Mouse (Mus musculus) embryonic facial prominence, embryonic 13.5 days (tissue): ENCODE results near the gene Apobec1. TPM values are rescaled to one million over a fixed set of nuclear protein-coding genes. Genes with fewer than 3 reads are reported as not detected.

Source experiments
- ATAC-seq: fragments of 200-750 bp; cut with Nextera tagmentation; 2 replicates; pipeline ENCODE4 v1.8.0; 2017; ENCODE audit warnings: low read depth; ENCODE audit not compliant: insufficient number of reproducible peaks, insufficient read depth, low FRiP score, low TSS enrichment
- H3K27ac ChIP-seq: fragments of 300-500 bp; sonication (generic); 2 replicates; pipeline ENCODE4 v1.5.1; 2015; ENCODE audit warnings: moderate library complexity, mild to moderate bottlenecking, inconsistent platforms
- H3K27me3 ChIP-seq: fragments of 300-500 bp; sonication (generic); 2 replicates; pipeline ENCODE4 v1.6.1; 2015; ENCODE audit warnings: mild to moderate bottlenecking, inconsistent platforms
- H3K36me3 ChIP-seq: fragments of 300-500 bp; sonication (generic); 2 replicates; pipeline ENCODE4 v1.6.1; 2015; ENCODE audit warnings: mild to moderate bottlenecking, inconsistent platforms
- H3K4me1 ChIP-seq: fragments of 300-500 bp; sonication (generic); 2 replicates; pipeline ENCODE4 v1.6.1; 2015; ENCODE audit warnings: inconsistent platforms
- H3K4me2 ChIP-seq: fragments of 300-500 bp; sonication (generic); 2 replicates; pipeline ENCODE4 v1.6.1; 2015; ENCODE audit warnings: moderate library complexity, mild to moderate bottlenecking, inconsistent platforms
- H3K4me3 ChIP-seq: fragments of 300-500 bp; sonication (generic); 2 replicates; pipeline ENCODE4 v1.5.1; 2015; ENCODE audit warnings: mild to moderate bottlenecking, inconsistent platforms
- H3K9ac ChIP-seq: fragments of 300-500 bp; sonication (generic); 2 replicates; pipeline ENCODE4 v1.6.1; 2015; ENCODE audit warnings: mild to moderate bottlenecking, inconsistent platforms
- H3K9me3 ChIP-seq: fragments of 300-500 bp; sonication (generic); 2 replicates; pipeline ENCODE4 v1.6.1; 2016; ENCODE audit warnings: inconsistent platforms
- WGBS: fragments of 180-500 bp; shearing (Covaris S2); methylation state at CpG from one replicate; pipeline ENCODE4 v1.1.7; 2015; ENCODE audit warnings: mixed read lengths; 5-methylcytosine and 5-hydroxymethylcytosine counted together
- polyA plus RNA-seq: library from polyadenylated mRNA; unstranded; fragments of >200 nt; fragmentation: Nextera tagmentation; extraction: Ambion mirVana; gene quantifications from 2 replicates; pipeline ENCODE4 v1.2.1, GENCODE M21; 2015

The Apobec1 gene
- polyA plus RNA-seq, 1 experiment from 2014 or later: 2.5 TPM

DNA sequence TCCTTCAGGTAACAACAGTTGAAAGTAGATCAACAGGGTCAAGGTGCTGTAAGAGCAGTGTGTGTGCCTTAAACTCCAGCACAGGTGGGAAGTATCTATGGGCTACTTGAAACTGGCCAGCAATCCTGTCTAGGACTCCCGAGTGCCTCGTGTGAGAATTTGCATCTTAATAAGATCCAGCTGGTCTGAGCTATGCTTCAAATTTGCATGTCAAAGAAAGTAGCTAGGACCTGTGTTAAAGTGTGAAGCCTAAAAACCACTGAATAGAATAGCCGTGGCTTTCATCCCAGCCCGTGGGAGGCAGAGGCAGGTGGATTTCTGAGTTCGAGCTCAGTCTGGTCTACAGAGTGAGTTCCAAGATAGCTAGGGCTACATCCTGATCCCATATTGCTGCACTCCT is 22.2 kb upstream of the Apobec1 start:
- no peak for ATAC-seq

DNA sequence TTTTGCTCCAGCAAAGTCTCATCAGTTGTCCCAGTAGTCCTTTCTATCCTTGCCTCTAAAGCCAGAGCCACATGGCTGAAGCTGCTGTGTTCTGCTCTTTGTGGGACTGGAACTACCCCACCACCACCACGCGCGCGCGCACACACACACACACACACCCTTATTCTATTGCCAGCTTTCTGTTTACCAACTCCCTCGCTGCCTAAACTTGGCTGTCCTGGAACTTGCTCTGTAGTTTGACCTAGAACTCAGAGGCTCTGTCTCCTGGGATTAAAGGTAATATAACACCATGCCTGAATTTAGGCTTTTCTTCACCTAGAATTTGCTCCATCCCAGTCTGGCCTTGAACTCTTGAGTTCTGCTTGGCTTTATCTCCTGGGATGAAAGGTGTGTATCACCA is 18.8 kb upstream of the Apobec1 start:
- no peak for ATAC-seq
- Histone ChIP-seq H3K9ac (no peak overlapping the region), H3K4me3 (no peak overlapping the region), H3K9me3 (no peaks in the 10 kb centered on the region), H3K27me3 (no peaks in the 10 kb centered on the region), H3K4me2 (no peak overlapping the region), H3K36me3 (no peaks in the 10 kb centered on the region), H3K27ac (no peak overlapping the region), H3K4me1 (no peaks in the 10 kb centered on the region)
- WGBS: 88% methylated on average over 6 of the region's 6 CpGs

More for the DNA sequence above, 22.2 kb upstream of the Apobec1 start:
- Histone ChIP-seq H3K36me3 (no peaks in the 10 kb centered on the region), H3K9me3 (no peaks in the 10 kb centered on the region), H3K27ac (no peak overlapping the region), H3K9ac (no peak overlapping the region), H3K4me1 (no peaks in the 10 kb centered on the region), H3K4me2 (no peak overlapping the region), H3K4me3 (no peak overlapping the region), H3K27me3 (peaks cover 9% of the 10 kb centered on the region; the same call in 1 of the 2 replicates)
- 60% methylated on average over 5 of the region's 5 CpGs for WGBS

DNA sequence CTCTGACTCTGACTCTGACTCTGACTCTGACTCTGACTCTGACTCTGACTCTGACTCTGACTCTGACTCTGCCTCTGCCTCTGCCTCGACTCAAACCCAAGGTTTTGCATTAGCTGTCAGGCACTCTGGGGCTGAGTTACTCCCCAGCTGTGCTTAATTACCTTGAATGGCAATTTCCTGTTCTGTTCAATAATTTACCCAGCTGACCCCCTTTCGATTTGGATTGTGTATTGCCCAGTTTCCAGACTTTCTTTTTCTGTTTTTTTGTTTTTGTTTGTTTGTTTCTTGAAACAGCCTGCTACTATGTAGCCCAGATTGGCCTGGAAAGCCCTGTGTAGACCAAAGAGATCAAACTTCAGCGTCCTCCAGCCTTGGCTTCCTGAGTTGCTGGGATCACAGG is 13.8 kb upstream of the Apobec1 start:
- WGBS: 47% methylated on average over 3 of the region's 3 CpGs
- Histone ChIP-seq H3K4me3 (no peak overlapping the region), H3K27ac (no peak overlapping the region), H3K27me3 (no peaks in the 10 kb centered on the region), H3K9me3 (no peaks in the 10 kb centered on the region), H3K36me3 (no peaks in the 10 kb centered on the region), H3K4me1 (no peaks in the 10 kb centered on the region), H3K9ac (no peak overlapping the region), H3K4me2 (no peak overlapping the region)
- no peak for ATAC-seq

DNA sequence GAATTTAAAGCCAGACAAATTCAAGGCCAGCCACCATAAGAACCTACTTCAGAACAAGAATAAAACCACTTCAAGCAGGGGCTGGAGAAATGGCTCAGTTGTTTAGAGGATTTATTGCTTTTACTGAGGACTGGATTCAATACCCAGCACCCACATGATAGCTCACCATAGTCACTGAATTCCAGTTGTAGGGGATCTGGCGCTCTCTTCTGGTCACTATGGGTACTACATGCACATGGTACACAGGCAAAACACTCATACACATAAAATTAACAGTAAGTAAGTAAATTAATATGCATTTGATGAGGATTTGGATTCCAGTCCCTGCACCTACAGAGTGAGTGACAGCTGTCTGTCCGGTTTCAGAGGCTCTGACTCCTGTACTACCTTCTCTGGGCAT is 11.8 kb upstream of the Apobec1 start:
- Histone ChIP-seq H3K4me3 (no peak overlapping the region), H3K9ac (no peak overlapping the region), H3K27ac (no peak overlapping the region), H3K27me3 (no peaks in the 10 kb centered on the region), H3K9me3 (no peaks in the 10 kb centered on the region), H3K4me1 (no peaks in the 10 kb centered on the region), H3K4me2 (no peak overlapping the region), H3K36me3 (no peaks in the 10 kb centered on the region)
- 59% methylated on average over 2 of the region's 2 CpGs for WGBS
- ATAC-seq: no peak

DNA sequence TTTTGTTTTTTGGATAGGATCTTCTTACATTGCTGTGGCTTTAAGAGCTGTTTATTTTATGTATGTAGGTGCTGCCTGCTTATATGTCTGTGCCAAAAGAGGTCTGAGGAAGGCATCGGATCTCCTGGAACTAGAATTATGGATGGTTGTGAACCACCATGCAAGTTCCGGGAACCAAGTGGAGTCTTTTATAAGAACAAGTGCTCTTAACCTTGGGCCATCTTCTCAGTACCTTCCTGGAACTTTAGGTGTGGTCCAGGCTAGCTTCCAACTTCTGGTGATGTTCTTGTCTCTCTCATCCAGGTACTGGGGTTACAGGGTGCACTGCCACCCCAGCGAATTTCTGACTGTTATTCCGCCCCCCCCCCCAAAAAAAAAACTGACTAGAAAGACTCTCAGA is 10.2 kb upstream of the Apobec1 start:
- H3K9ac ChIP-seq: no peak overlapping the region
- H3K4me2 ChIP-seq: no peak overlapping the region
- H3K4me3 ChIP-seq: no peak overlapping the region
- no peaks in the 10 kb centered on the region for H3K9me3 ChIP-seq
- no peak for ATAC-seq
- H3K27me3 ChIP-seq: no peaks in the 10 kb centered on the region
- no peaks in the 10 kb centered on the region for H3K36me3 ChIP-seq
- 82% methylated on average over 4 of the region's 4 CpGs for WGBS
- H3K27ac ChIP-seq: no peak overlapping the region
- H3K4me1 ChIP-seq: no peaks in the 10 kb centered on the region

DNA sequence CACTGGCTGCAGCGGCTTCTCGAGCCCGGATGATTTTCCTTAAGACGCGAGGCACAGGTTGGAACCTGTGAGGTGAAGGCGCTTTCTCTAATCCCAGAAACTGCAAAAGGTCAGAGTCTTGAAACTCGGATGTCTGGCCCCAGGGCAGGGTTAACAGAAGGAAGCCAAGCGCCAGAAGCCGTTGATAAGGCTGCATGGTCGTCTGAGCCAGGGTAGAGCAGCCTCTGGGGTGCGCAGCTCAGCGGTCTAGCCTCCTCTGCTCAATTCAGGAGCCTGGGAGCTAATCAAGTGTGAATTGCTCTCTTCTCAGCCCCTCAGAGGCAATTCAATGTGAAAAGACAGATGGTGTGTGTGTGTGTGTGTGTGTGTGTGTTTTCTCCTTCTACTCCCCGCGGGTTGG is 7.5 kb upstream of the Apobec1 start, which contains the start of gene Gdf3:
Gene Gdf3, minus strand, starts transcription at position 317 of the 400 bp plus-strand sequence.
- Histone ChIP-seq H3K36me3 (no peaks in the 10 kb centered on the region), H3K27ac (no peak within 1 kb of the TSS), H3K27me3 (no peaks in the 10 kb centered on the region), H3K9ac (no peak within 1 kb of the TSS), H3K4me2 (no peak within 1 kb of the TSS), H3K4me3 (no peak within 1 kb of the TSS), H3K9me3 (no peaks in the 10 kb centered on the region), H3K4me1 (no peaks in the 10 kb centered on the region)
- WGBS: 59% methylated on average over 14 of the region's 14 CpGs
- no peak for ATAC-seq

DNA sequence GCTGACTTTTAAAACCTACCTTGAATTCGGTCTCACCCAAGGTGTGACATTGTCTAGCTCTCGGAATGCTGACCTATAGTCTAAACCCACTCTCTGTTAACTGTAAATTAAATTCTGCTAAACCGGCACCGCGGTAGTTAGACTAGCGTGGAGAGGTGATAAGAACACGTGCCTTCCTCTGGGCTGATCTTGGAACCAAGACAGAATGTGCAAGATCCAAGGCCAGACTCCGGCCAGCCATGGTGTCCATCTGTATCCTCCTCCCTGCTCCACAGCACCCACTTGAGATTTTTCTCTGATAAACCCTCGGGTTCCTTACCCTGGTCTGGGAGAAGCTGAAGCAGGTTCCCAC is 7.1 kb upstream of the Apobec1 start:
- WGBS: 71% methylated on average over 9 of the region's 9 CpGs
- Histone ChIP-seq H3K4me1 (no peaks in the 10 kb centered on the region), H3K4me3 (no peak overlapping the region), H3K4me2 (no peak overlapping the region), H3K9me3 (no peaks in the 10 kb centered on the region), H3K36me3 (no peaks in the 10 kb centered on the region), H3K27me3 (no peaks in the 10 kb centered on the region), H3K27ac (no peak overlapping the region), H3K9ac (no peak overlapping the region)
- no peak for ATAC-seq

DNA sequence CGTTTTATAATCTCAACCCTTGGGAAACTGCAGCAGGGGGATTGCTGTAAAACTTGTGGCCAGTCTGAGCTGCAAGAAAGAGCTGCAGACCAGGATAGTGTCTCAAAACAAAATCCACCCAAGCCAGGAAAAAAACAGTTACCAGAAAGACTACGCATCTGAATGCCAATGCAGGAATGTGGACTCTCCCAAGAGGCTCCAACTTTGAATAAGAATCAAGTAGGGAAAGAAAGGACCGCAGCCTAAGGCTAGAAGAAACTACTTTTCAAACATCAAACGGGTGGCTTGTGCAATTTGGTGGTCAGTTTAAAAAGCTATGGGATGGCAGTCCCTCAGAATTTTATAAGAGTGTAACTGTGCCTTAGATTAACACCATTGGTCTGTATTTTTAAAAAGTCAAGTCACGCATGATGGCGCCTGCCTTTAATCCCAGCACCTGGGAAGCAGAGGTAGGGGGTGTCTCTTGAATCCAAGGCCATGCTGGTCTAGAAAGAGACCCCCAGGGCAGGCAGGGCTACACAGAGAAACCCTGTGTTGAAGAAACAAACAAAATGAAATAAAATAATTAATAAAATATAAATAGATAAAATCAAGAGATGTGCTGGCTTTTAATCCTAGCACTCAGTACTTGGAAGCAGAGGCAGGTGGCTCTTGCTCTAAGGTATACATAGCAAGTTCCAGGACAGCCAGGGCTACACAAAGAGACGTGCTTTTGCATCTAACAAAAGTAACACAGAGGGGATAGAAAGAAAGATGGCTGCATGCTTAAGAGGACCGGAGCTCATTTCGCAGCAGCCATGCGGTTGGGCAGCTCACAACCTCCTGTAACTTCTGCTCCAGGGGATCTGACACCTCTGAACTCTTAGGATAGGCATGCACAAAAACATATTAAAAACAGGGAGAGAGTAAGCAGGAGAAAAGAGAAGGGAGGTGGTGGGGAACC is 6.5 kb upstream of the Apobec1 start:
- Histone ChIP-seq H3K4me2 (no peak overlapping the region), H3K27ac (no peak overlapping the region), H3K4me3 (no peak overlapping the region), H3K4me1 (no peaks in the 10 kb centered on the region), H3K27me3 (no peaks in the 10 kb centered on the region), H3K36me3 (no peaks in the 10 kb centered on the region), H3K9me3 (no peaks in the 10 kb centered on the region), H3K9ac (no peak overlapping the region)
- WGBS: 71% methylated on average over 10 of the region's 10 CpGs
- ATAC-seq: no peak

DNA sequence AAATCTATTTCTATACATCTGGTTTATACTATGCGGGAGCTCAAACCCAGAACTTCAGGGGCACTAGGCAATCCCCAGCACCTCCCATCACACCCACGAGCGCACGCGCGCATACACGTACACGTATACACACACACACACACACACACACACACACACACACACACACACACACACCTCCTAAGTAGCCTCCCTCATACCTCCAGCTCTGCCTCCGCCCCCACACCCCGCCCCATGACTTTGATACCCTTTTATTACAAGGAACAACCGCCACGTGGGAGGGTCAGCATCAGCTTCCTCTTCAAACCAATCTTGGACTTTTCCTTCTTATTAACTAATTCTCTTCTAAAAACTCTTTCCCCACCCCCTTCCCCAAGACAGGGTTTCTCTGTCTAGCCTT is 5.5 kb upstream of the Apobec1 start:
- ATAC-seq: no peak

DNA sequence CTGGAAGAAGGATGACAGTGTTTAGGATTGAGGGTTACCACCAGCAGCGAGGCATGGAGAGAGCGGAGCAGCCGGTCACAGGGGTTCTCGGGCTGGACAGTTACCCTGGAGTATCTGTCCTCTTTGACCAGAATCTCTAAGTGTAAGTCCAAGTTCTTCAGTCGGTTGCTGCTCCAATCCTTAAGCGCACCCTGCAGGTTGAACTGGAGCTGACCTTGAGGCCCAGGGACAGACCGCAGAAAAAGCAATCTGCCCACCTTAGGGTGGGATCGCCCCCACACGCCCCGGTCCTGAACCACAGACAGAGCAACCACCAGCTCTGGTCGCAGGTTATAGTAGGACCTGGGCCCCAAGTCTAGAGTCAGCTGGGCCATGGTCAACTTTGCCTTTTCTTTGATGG is 4.4 kb upstream of the Apobec1 start:
- no peaks in the 10 kb centered on the region for H3K9me3 ChIP-seq
- WGBS: 91% methylated on average over 11 of the region's 11 CpGs
- H3K4me2 ChIP-seq: no peak overlapping the region
- H3K9ac ChIP-seq: no peak overlapping the region
- H3K27ac ChIP-seq: no peak overlapping the region
- no peak for ATAC-seq
- no peak overlapping the region for H3K4me3 ChIP-seq
- no peaks in the 10 kb centered on the region for H3K27me3 ChIP-seq
- no peaks in the 10 kb centered on the region for H3K4me1 ChIP-seq
- H3K36me3 ChIP-seq: no peaks in the 10 kb centered on the region

More for the DNA sequence above, 5.5 kb upstream of the Apobec1 start:
- Histone ChIP-seq H3K9ac (no peak overlapping the region), H3K4me2 (no peak overlapping the region), H3K9me3 (no peaks in the 10 kb centered on the region), H3K4me1 (no peaks in the 10 kb centered on the region), H3K36me3 (no peaks in the 10 kb centered on the region), H3K27ac (no peak overlapping the region), H3K27me3 (no peaks in the 10 kb centered on the region), H3K4me3 (no peak overlapping the region)
- WGBS: 90% methylated on average over 12 of the region's 12 CpGs

DNA sequence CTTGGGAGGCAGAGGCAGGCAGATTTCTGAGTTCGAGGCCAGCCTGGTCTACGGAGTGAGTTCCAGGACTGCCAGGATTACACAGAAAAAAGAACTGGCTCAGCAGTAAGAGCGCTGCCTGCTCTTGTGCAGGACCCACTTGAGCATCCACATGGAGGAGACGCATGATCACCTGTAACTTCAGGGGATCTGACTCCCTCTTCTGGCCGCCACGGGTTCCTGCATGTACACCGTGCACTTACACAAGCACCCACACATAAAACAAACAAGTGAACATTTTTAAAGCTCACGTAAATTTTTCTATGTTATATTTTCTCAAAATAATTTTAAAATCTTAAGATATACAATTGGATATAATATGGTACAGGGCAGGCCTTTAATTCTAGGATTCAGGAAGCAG is 3.2 kb upstream of the Apobec1 start:
- Histone ChIP-seq H3K27me3 (no peaks in the 10 kb centered on the region), H3K4me3 (no peak overlapping the region), H3K9ac (no peak overlapping the region), H3K27ac (no peak overlapping the region), H3K4me2 (no peak overlapping the region), H3K9me3 (no peaks in the 10 kb centered on the region), H3K4me1 (no peaks in the 10 kb centered on the region), H3K36me3 (no peaks in the 10 kb centered on the region)
- WGBS: 90% methylated on average over 8 of the region's 8 CpGs
- ATAC-seq: no peak

DNA sequence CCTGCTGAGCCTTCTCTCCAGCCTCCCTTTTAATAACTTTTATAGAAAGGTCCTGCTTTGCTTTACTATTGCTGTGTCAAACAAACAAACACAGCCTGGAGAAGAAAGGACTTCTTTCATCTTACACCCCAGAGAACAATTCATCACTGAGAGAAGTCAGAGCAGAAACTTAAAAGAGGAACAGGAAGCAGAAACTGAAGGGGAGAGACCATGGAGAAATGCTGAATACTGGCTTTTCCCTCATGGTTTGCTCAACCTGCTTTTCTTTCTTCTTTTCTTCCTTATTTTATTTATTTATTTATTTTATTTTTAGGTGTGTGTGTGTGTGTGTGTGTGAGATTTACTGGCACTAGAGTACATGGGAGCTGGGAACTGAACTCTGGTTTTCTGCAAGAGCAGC is 2.0 kb upstream of the Apobec1 start:
- Histone ChIP-seq H3K9me3 (no peaks in the 10 kb centered on the region), H3K4me3 (no peak overlapping the region), H3K4me1 (no peaks in the 10 kb centered on the region), H3K27me3 (no peaks in the 10 kb centered on the region), H3K27ac (no peak overlapping the region), H3K9ac (no peak overlapping the region), H3K4me2 (no peak overlapping the region), H3K36me3 (no peaks in the 10 kb centered on the region)
- ATAC-seq: no peak
